In the genomic region with DNA sequence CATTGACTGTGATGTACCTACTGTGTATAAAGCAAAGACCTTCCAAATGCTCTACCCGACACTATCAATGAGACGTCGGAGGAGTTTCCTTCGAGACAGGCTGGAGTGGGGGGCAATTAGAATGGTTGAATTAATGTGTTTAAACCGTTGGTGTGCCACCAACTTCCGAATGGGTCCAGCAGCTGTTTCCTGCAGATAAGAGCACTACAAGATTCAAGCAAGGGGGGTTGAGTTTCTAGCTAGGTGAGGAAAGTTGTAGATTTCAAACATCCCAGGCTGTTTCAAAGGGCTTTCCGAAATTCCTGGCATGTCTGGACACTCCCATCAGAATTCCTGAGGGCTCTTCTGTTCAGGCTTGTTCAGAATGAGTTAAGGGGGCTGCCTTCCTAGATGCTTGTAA, we compare ENCODE assay signal across 13 mouse cellular contexts. TPM values are rescaled to one million over a fixed set of nuclear protein-coding genes. Genes with fewer than 3 reads are reported as not detected.
DNase-seq lines count a peak whose midpoint lies in the region; ATAC-seq and TF ChIP-seq lines count a peak whose summit lies in the region.
"Had no signal": no experiment of that assay in that cellular context is flagged by ENCODE, and none has a peak within 500 bp of the region (broad histone marks: within the 10 kb centered on the region; RNA-seq: fewer than 3 reads in every experiment).

No protein-coding gene starts in this region.

- 0 out of 2 replicates have a peak, but pooled peaks have one; percentile 14 for TF ChIP-seq EP300 in heart, adult 2 months (IDR thresholded peaks at IDR 0.05; ENCODE audit: insufficient read depth, low read depth, low read length)

- DNase-seq in heart, adult 2 months = peak in 1 of 2 experiments; percentile 33
- DNase-seq in heart, postnatal 36 days = no peak
- peak; percentile 40 to 66 for DNase-seq in lung, postnatal 4 days
- DNase-seq in urinary bladder, adult 18-20 months (ENCODE audit: low spot score in 2 of 2) = no peak
- no peak for DNase-seq in gastrocnemius, postnatal 14 days
- no peak for DNase-seq in adrenal gland, postnatal 14 days
- DNase-seq: cerebellum, adult 9-11 months; forebrain, postnatal 0 days; midbrain, embryonic 14.5 days had no signal

- H3K9me3 ChIP-seq in limb, embryonic 15.5 days = no peaks in the 10 kb centered on the region

- ATAC-seq in limb, embryonic 15.5 days (ENCODE audit: insufficient number of reproducible peaks, low FRiP score, low TSS enrichment, low read depth) = no peak
- ATAC-seq: CD4-positive, CD25-positive, alpha-beta regulatory T cell, adult 4 months; forebrain, postnatal 0 days; hindbrain, embryonic 16.5 days had no signal

- H3K9ac ChIP-seq in heart, adult 2 months (ENCODE audit: low read depth, low read length) = no peak overlapping the region
- no peak overlapping the region for H3K9ac ChIP-seq in limb, embryonic 15.5 days
- H3K9ac ChIP-seq: forebrain, postnatal 0 days had no signal

- H3K27me3 ChIP-seq in heart, adult 2 months (ENCODE audit: control insufficient read depth, insufficient read depth, low read length) = no peaks in the 10 kb centered on the region
- no peaks in the 10 kb centered on the region for H3K27me3 ChIP-seq in limb, embryonic 15.5 days

- H3K27ac ChIP-seq in heart, adult 2 months = peak overlapping the region; percentile 59
- peak overlapping the region; percentile 69 for H3K27ac ChIP-seq in embryonic fibroblast, embryonic 13.5 days (ENCODE audit: insufficient read depth, low read length)
- 0 out of 2 replicates have a peak overlapping the region, but pooled peaks have one; percentile 17 for H3K27ac ChIP-seq in limb, embryonic 15.5 days

- intact Hi-C loops in heart, adult 2 months (cut with DNase I) = no loop called here
- intact Hi-C loops in heart, postnatal 36 days (cut with DNase I) = loop anchor here (2.0 kb wide), 1 partner anchor 20 kb away; no protein-coding TSS in a partner anchor
- intact Hi-C loops in gastrocnemius, postnatal 14 days (cut with DNase I; ENCODE audit: low total_unique reads) = no loop called here

- H3K4me1 ChIP-seq in heart, adult 2 months (ENCODE audit: control insufficient read depth, insufficient read depth, low read length) = peaks cover 26% of the 10 kb centered on the region
- peaks cover 23% of the 10 kb centered on the region for H3K4me1 ChIP-seq in embryonic fibroblast, embryonic 13.5 days (ENCODE audit: control insufficient read depth, insufficient read depth, low read length)
- H3K4me1 ChIP-seq in limb, embryonic 15.5 days = no peaks in the 10 kb centered on the region

- 0 out of 2 replicates have a peak overlapping the region, but pooled peaks have one; percentile 10 for H3K4me3 ChIP-seq in heart, adult 2 months
- no peak overlapping the region for H3K4me3 ChIP-seq in embryonic fibroblast, embryonic 13.5 days (ENCODE audit: insufficient read depth, low read length)
- H3K4me3 ChIP-seq in limb, embryonic 15.5 days = no peak overlapping the region

- no peak overlapping the region for H3K4me2 ChIP-seq in limb, embryonic 15.5 days

- WGBS in heart, adult 2 months = 20% methylated on average over 7 of the region's 7 CpGs
- 47% methylated on average over 7 of the region's 7 CpGs for WGBS in limb, embryonic 15.5 days

- TF ChIP-seq CTCF in heart, adult 2 months (IDR thresholded peaks at IDR 0.05) = no peak
- TF ChIP-seq CTCF in embryonic fibroblast, embryonic 13.5 days (IDR thresholded peaks at IDR 0.05; ENCODE audit: borderline replicate concordance, insufficient read depth, low read length) = no peak

- H3K79me2 ChIP-seq in heart, adult 2 months (replicated peaks; ENCODE audit: control insufficient read depth, insufficient read depth, low read length) = peaks cover 4% of the 10 kb centered on the region

- TF ChIP-seq POLR2A in heart, adult 2 months (IDR thresholded peaks at IDR 0.05; ENCODE audit: insufficient read depth, low read depth, low read length) = peak; percentile 38; the same call in 1 of the 2 replicates
- TF ChIP-seq POLR2A in embryonic fibroblast, embryonic 13.5 days (IDR thresholded peaks at IDR 0.05; ENCODE audit: low read depth, low read length) = no peak

- peaks cover 61% of the 10 kb centered on the region for H3K36me3 ChIP-seq in heart, adult 2 months (ENCODE audit: control insufficient read depth, insufficient read depth, low read length)
- no peaks in the 10 kb centered on the region for H3K36me3 ChIP-seq in limb, embryonic 15.5 days

RNA-seq across cellular contexts. Expression of a gene that starts 22.9 kb away (rescaled TPM):
- total RNA-seq in heart, adult 2 months (2021) = 10 to 100 TPM; 12.1 to 15.1 TPM
- polyA plus RNA-seq in heart, adult 2 months (2012; rRNA removed) = 11.8 and 19.7 TPM in 2 replicates
- total RNA-seq in heart, postnatal 36 days (2021) = 10 to 100 TPM; 18.5 to 19.7 TPM
- 188 and 357 TPM in 2 replicates for polyA plus RNA-seq in embryonic fibroblast, embryonic 13.5 days (2011; ENCODE audit: insufficient read length, low read depth, missing spikeins)
- polyA plus RNA-seq in limb, embryonic 15.5 days (2015; fragmentation: Nextera tagmentation; extraction: Ambion mirVana) = 20.1 and 20.8 TPM in 2 replicates
- total RNA-seq in gastrocnemius, postnatal 14 days (2021) = 10 to 100 TPM; 25.9 to 34.0 TPM
- total RNA-seq in adrenal gland, postnatal 14 days (2021) = 27.3 and 31.0 TPM in 2 replicates
- polyA plus RNA-seq: CD4-positive, CD25-positive, alpha-beta regulatory T cell, adult 4 months had no signal

RNA-seq across cellular contexts. Expression of a gene that starts 54.6 kb away (rescaled TPM):
- 10 to 100 TPM; 11.4 to 15.6 TPM for total RNA-seq in heart, adult 2 months (2021)
- 5.2 and 5.7 TPM in 2 replicates for polyA plus RNA-seq in heart, adult 2 months (2012; rRNA removed)
- total RNA-seq in heart, postnatal 36 days (2021) = 10 to 100 TPM; 12.2 to 13.4 TPM
- 7.9 and 8.4 TPM in 2 replicates for polyA plus RNA-seq in embryonic fibroblast, embryonic 13.5 days (2011; ENCODE audit: insufficient read length, low read depth, missing spikeins)
- polyA plus RNA-seq in limb, embryonic 15.5 days (2015; fragmentation: Nextera tagmentation; extraction: Ambion mirVana) = 2.8 and 3.8 TPM in 2 replicates
- total RNA-seq in gastrocnemius, postnatal 14 days (2021) = 1 to 10 TPM; 1.0 to 1.9 TPM
- total RNA-seq in adrenal gland, postnatal 14 days (2021) = 8.6 and 11.0 TPM in 2 replicates
- polyA plus RNA-seq: CD4-positive, CD25-positive, alpha-beta regulatory T cell, adult 4 months had no signal

Comparison
In these comparisons a context has a peak if more than half of its experiments do, and no peak if none do; other contexts are left out.
1. DNase-seq: peak in lung, postnatal 4 days (2 of 2); none in heart, postnatal 36 days (0 of 2), urinary bladder, adult 18-20 months (0 of 2), gastrocnemius, postnatal 14 days (single experiment) and adrenal gland, postnatal 14 days (single experiment).
2. H3K27ac ChIP-seq: peak in every context shown above with its lines; median percentile 69 in embryonic fibroblast, embryonic 13.5 days; 59 in heart, adult 2 months; 17 in limb, embryonic 15.5 days.